Mouse (Mus musculus) heart, postnatal 10 days (tissue): ENCODE results near the gene Ifnl3. TPM values are rescaled to one million over a fixed set of nuclear protein-coding genes. Genes with fewer than 3 reads are reported as not detected.

Experiments
- microRNA-seq, 2 experiments: library from miRNA; unstranded; fragments of <30 nt; microRNA quantifications; one replicate each; pipeline ENCODE4 v1.2.0; 2022
- total RNA-seq, 2 experiments: library from RNA; stranded (reverse); gene quantifications; 2 replicates each; pipeline ENCODE4 v1.2.3; 2021

Ifnl3 gene
- total RNA-seq, 2 experiments from 2014 or later: not detected

Small RNA genes lying within 50 kb of the gene (microRNA-seq; reads per million reads assigned to microRNA genes)
- gene Mir7049: 0.95 to 1.0 reads per million in 2 experiments

Other genes starting within 250 kb of the Ifnl3 start
- 10 to 100 TPM; 10.9 to 11.1 TPM for gene Eid2b, start 245.1 kb upstream of the Ifnl3 start, total RNA-seq
- gene Selenov, start 231.7 kb upstream of the Ifnl3 start, total RNA-seq: not detected
- gene Dll3, start 220.6 kb upstream of the Ifnl3 start, total RNA-seq: not detected
- 10 to 100 TPM; 54.8 to 58.8 TPM for gene Timm50, start 210.8 kb upstream of the Ifnl3 start, total RNA-seq
- gene Supt5, start 184.1 kb upstream of the Ifnl3 start, total RNA-seq: 10 to 100 TPM; 60.7 to 61.1 TPM
- gene Rps16, start 172.2 kb upstream of the Ifnl3 start, total RNA-seq: 100 to 1,000 TPM; 768 to 852 TPM
- 10 to 100 TPM; 36.0 to 42.3 TPM for gene Plekhg2, start 150.2 kb upstream of the Ifnl3 start, total RNA-seq
- 10 to 100 TPM; 12.7 to 15.8 TPM for gene Zfp36, start 142.6 kb upstream of the Ifnl3 start, total RNA-seq
- gene Med29, start 130.1 kb upstream of the Ifnl3 start, total RNA-seq: 10 to 100 TPM; 20.7 to 22.6 TPM
- 10 to 100 TPM; 41.7 to 51.2 TPM for gene Paf1, start 129.9 kb upstream of the Ifnl3 start, total RNA-seq
- gene Gmfg, start 85.4 kb upstream of the Ifnl3 start, total RNA-seq: 1 to 10 TPM; 7.6 to 8.7 TPM
- 1 to 10 TPM; 2.0 to 2.7 TPM for gene Lrfn1, start 70.9 kb upstream of the Ifnl3 start, total RNA-seq
- gene Ifnl2, start 12.4 kb upstream of the Ifnl3 start, total RNA-seq: not detected
- gene Sycn, start 18.0 kb downstream of the Ifnl3 start, total RNA-seq: not detected
- not detected for gene Nccrp1, start 24.4 kb downstream of the Ifnl3 start, total RNA-seq
- gene Samd4b, start 75.3 kb downstream of the Ifnl3 start, total RNA-seq: 10 to 100 TPM; 37.7 to 40.4 TPM
- 10 to 100 TPM; 11.2 to 15.6 TPM for gene Pak4, start 75.3 kb downstream of the Ifnl3 start, total RNA-seq
- not detected for gene Acp7, start 108.5 kb downstream of the Ifnl3 start, total RNA-seq
- 1 to 10 TPM in 1 of 2 experiments, under 1 TPM in 1; 0.52 to 1.3 TPM for gene Fbxo27, start 170.0 kb downstream of the Ifnl3 start, total RNA-seq
- gene Fbxo17, start 194.0 kb downstream of the Ifnl3 start, total RNA-seq: 1 to 10 TPM; 1.4 to 1.9 TPM
- gene Mrps12, start 219.0 kb downstream of the Ifnl3 start, total RNA-seq: 10 to 100 TPM; 53.0 to 54.4 TPM
- 10 to 100 TPM; 15.6 to 16.4 TPM for gene Sars2, start 219.2 kb downstream of the Ifnl3 start, total RNA-seq
- gene Ccer2, start 233.3 kb downstream of the Ifnl3 start, total RNA-seq: not detected
- 10 to 100 TPM; 70.7 to 76.3 TPM for gene Sirt2, start 243.9 kb downstream of the Ifnl3 start, total RNA-seq
- 10 to 100 TPM; 15.4 to 16.1 TPM for gene Nfkbib, start 244.7 kb downstream of the Ifnl3 start, total RNA-seq